Mouse (Mus musculus) yolk sac, embryonic 10.5 days (tissue): ENCODE data around the gene Tmem43.
"Not testable (repeated sequence)": the region's sequence is repeated elsewhere in the genome, so short reads cannot be mapped to it uniquely, and the experiment has no call there.

Experiments
- DNase-seq: peaks from one replicate; pipeline ENCODE4 v3.0.0-alpha.2; 2017; ENCODE audit warnings: low spot score

Tmem43 gene

DNA sequence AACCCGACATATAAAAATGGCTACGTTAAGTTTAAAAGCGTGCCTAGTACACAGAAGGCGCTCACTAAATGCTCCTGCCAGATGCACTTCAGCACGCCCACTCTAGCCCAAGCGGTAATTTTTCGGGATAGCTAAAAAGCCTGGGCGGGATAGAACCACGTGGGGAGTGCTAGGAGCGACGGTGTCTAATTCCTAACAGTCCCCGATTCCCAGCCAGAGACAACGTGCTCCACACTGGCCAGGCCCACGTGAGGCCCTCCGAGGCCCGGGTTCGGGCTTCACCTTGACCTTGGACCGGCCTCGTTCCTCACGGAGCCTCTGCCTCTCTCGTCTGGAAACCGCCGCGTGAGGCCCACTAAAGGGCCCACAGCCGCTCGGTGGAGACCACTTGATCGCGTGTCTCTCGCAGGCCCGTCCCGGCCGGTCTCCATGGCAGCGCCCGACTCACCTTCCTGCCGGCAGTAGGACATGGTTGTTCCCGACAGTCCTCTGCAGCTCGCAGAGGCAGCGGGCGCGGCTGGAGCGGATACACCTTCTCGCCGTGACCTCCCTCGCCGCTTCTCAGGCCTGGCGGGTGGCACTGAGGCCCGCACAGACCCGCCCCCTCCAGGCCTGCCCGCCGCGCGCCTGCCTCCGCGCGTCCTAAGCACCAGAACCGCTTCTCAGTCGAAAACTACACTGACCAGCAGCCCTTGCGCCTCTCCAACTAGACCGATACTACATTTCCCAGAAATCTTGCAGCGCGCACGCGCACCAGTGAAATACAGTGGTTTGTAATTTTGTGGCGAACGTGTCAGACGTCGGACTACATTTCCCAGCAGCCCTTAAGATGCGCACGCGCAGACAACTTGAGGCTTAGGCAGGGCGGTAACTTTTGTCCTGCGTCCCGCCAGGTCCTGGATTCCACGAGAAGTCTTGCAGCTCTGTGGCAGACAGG lies at the start of gene Tmem43, which contains the start of gene Chchd4:
Gene Tmem43 (plus strand): TSS at position 836 of the 937 bp plus-strand sequence.
Gene Chchd4 (minus strand): TSS at position 679 of the 937 bp plus-strand sequence.
- DNase-seq, result peak; percentile 99

DNA sequence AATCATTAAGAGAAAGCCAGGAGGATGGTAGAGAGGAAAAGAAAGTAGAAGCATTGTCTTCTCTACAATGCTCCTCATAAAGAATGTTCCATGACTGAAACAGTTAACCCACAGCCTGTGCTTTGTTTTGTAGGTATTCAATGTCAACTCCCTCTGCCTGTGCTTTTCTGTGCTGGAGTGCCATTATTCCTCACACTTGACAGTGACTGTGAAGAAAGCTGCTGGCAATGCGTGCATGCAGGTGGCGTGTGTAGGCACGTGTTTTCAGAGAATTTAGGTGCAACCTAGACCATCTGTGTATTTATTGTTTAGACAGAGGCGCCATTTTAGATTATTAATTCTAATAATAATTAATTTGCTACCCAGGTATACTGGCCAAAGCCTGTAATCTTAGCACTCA lies 49.4 kb upstream of the Tmem43 start:
- no peak for DNase-seq

DNA sequence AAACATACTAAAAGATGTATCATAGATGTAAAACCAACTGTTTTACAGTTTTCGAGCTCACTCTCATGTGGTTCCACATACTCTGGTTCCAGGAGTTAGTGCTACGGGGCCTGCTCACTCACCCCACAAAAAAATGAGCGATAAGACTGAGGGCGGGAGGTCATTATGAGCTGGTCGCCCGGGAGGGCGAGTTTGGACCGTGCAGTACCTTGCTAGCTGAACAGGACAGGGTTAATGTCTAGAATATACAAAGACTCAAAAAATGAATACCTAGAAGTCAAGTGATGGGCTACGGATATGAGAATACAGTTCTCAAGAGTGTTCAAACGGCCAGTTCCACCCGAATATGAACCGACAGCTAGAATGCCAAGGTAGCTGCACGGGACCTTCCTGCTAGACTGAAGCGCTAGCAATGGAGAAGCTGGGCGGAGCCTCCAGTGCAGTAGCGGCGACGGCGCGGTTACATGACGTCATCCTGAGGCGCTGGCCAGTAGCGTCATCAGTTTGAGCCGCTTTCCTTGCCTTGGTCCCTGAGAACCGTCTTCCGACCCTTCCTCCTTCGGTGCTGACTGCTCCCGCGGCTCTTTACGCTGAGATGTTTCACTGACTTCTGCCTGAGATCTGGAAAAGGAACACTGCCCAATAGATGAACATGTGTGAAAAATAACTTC lies 32.9 kb upstream of the Tmem43 start:
- peak; percentile 95 for DNase-seq

DNA sequence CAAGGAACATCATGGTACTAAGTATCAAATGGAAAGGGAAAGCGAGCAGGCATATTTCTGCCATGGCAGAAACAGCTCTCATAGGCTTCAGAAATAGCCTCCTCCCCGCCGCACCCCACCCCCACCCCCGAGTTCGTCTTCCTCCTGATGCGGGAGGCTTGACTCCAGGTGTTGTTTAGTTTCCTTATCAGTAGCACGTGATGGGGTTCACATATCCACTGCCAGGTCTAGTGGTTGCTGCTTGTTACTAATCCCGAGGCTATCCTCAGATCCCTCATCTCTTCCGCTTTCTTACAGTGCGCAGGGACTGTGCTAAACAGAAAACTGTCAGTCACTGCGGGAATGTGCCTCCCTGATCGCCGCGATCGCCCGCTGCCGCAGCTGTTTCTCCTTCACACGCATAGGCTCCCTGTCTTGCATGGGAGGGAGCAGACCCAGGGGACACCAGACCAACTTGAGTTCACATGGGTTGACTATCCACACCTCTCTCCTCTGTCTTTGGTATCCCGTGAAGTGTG lies 32.3 kb upstream of the Tmem43 start:
- no peak for DNase-seq

DNA sequence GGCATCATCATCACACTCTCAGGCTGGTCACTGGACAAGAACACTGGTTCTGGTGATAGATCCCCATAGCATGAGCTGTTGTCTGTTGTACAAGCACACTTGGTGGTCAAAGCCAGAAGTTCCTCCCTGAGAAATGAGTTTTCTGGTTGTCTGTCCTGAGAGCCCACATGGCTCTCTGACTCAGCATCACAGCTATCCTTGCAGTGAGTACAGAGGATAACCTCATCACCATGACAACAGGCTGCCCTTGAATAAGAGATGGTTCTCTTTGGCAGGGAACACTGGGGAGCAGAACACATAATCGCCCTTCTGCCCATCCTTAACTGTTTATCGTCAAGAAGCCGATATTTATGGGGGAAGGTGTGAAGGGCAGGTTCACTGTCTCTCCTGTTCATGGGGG lies 28.2 kb upstream of the Tmem43 start:
- DNase-seq, result no peak

DNA sequence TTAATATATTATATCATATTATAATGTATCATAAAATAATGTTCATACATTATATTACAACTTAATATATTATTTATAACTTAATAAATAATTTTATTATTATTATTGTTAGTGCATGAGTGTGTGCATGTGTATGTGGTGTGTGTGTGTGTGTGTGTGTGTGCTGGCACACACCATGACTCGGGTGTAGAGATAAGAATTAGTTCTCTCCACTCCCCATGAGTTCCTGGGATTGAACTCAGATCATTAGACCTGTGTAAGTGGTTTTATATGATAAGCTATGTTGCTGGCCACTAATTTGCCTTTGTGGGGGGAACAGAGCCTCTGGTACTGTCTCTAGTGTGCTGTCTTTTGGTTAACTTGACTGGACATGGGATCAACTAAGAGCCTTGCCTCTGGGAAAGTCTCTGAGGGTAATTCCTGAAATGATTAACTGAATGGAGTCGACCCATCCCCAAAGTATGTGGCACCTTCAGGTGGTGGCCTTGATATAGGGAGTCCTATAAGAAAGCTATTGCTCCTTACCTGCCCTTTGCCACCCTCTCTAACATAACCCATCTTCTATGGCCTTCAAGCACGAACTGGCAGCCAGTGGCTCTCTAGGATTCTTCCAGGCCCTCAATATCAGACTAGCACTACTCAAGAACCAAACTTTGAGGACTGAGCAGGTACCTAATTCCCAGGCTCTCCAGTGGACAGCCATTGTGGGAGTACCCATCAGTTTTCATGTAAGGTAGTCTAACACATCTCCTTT lies 23.9 kb upstream of the Tmem43 start:
- DNase-seq, result no peak

DNA sequence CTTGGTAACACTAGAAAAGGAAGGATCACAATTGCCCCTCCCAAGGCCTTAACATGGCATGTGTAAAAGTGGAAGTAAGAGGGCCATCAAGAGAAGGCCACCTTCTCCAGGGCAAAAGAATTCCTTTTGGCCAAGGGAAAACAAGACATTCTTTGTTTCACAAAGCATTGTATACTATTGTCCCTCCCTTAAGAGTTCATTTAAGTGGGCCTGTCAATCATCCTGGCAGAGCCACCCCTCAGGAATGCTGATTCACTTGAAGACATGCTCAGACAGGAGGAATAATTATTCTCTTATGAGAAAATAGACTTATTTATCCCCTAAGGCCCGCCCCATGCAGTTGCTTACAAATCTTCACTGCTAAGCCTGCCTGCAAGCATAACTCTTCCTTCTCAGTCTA lies 21.4 kb upstream of the Tmem43 start:
- DNase-seq, result no peak

DNA sequence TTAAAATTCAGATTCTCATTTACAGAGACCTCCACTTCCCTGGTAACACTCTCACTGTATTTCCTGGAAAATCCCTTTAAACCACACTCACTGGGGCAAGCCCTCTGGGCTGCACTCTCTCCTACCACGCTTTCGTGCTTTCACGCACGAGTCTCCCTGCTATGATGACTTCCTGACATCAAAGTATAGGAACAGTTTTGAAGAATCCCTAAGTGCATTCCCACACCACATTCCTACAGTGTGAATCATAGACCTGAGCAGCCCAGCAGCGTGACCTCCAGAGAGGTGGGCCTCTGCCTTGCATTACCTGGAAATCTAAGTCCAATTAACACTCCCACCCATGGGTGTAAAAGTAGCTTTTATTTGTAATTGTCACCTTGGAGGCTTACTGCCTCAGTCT lies 19.0 kb upstream of the Tmem43 start:
- DNase-seq, result no peak

DNA sequence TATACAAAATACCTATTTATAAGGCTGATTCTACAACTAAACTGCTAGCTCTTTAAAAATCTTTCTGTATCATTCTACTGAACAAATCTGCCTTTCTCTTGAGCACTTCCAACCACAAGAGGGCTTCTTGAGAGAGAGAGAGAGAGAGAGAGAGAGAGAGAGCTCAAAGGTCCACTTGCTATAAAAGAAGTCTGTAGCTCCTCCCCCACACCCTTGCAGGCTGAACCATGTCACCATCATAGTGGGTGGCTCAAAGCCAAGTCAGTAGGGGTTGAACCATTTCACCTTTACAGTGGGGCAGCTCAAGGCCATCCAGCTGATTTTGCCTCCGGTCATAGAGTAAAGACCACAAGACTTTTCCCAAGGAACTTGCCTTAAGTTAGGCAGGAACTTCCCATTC lies 14.0 kb upstream of the Tmem43 start:
- DNase-seq, result peak; percentile 82

DNA sequence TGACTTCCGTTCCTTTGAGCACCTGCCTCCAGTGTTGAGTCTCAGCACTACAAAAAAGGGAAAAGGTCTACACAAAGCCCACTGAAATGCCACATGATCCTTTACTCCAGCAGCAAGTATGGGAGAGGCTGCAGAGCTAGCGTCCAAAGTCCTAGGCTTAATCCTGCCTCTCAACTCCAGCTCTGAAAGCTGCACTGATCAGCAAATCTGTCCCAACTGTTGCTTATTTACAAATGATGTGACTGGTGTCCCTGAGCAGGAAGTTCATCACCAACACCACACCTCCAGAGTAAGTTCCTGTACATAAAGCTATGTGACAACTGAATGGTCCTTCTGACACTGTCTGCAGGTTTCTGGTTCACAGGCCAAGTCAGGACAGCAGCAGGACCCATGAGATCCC lies 7.7 kb upstream of the Tmem43 start:
- DNase-seq, result peak; percentile 73

DNA sequence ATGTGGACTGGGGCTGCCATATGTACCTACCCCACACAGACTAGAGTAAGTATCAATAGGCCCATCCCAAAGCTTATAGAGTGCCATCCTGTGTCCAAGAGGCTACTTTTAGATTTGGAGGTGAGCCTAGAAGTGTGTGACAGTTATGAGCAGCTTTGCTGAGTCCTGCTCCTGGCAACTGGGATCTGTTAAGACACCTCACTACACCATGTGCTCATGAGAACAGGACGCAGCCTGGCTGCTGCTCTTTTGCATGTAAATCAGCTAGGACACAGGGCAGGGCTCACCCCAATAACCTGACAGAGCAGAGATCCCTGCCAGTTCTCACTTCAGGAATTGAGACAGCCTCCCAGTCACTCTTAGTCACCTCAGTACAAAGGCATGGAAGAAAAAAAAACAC lies 6.4 kb upstream of the Tmem43 start:
- DNase-seq, result no peak

DNA sequence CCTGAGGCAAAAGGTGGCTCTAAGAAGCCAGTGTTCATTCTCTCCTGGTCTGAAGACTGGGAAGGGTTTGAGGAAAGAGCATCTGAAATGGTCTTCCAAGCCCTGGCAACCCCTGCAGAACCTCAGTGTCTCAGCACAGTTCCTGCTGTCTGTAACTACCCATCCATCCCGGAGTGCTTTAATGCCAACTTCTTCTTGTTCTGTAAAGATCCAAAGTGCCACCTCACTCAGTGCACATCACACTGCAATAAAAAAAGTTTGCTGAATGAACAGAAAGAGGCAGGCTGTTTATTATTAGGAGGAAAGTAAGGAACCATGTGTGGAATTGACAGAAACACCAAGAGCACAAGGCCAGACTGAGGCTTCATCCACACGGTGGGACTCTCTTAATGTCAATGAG lies 2.8 kb upstream of the Tmem43 start:
- DNase-seq, result no peak

DNA sequence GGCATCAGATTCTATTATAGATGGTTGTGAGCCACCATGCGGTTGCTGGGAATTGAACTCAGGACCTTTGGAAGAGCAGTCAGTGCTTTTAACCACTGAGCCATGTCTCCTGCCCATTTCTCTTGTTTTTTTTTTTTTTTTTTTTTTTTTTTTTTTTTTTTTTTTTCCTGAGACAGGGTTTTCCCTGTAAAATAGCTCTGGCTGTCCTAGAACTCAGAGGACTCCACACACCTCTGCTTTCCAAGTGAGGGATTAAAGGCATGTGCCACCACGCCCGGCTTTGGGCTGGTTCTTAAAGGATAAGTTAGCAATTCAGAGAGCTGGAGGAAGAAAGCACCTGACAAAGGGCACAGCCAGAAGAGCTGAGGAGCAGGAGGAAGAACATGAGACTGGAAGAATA lies 2.1 kb upstream of the Tmem43 start:
- DNase-seq, result not testable (repeated sequence)

DNA sequence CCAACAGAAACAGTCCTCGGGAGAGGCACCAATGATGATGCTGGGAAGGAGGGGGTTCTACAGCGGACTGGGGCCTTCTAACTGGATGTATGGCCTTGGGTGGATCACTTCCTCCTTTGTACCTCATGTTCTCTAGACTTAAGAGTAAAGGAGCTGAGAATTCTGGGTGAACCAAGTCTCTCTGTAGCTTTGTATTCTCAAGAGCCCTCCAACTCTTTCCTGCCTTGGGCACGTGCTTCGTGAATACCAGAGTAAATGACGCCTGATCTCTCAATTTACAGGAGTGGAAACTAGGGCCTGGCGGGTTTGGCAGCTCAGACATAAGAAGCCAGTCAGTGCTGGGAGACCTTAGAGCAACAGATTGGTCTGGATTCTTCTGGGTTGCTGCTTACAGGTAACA lies 1.2 kb upstream of the Tmem43 start:
- peak; percentile 25 for DNase-seq

DNA sequence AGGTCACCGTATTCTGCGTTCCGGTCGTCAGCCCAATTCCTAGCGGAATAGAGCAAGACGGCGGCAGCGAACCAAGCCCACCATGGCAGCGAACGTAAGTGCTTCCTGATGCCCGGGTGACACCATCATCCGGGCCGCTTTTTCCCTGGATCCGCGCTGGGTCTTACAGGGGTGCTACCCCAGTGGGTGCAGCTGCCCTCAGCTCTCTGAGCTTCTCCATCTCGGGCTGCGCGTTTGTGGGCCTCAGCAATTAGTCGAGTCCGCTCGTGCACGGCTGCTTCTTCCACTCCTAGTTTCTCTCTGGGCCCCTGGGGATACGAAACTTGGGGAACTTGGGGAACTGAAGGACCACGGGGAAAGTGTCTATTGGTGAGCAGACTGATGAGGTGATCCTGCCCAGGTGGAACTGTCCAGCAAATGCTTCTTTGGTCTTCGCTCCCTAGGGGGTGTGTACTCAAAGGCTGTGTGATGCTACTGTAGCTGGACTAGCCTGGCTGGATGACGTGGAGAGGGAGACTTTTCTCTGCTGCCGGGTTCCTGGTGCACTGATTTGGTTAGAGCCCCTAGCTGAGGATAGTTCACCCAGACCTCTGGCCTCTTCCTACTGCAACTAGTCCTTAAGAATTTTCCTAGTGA lies 420 bp downstream of the Tmem43 start:
- no peak for DNase-seq

DNA sequence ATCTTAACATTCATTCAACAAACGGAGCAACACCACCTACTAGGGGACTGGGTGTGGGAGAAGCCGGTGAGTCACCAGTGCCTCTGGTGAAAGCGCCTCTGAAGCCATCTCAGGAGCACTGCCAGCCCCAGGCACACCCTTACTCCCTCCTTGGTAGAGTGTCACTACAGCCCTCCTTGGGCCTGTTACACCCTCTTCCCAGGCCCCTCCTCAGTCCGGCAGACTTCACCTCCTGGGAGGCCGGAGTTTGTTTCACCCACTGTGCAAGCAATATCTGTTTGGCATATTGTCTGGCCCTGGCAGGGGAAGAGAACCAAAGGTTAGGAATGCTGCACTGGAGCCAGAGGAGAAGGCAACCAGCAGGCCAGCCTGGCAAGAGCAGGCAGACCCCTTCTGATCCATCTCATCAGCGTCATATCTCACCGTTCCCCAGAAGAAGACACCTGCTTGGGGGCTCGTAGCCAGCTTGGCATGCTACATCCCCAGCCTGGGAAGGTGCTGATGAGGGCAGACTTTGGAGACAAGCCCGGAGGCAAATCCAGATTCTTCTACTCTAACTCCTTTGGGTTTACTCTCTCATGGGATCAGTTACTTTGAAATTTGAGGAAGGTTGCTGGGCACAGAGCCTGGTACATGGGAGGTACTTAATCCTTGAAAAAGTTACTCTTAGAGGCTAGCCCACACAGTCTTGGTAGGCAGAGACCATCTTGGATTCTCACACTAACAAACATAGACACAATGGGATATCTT lies 1.1 kb downstream of the Tmem43 start:
- no peak for DNase-seq

DNA sequence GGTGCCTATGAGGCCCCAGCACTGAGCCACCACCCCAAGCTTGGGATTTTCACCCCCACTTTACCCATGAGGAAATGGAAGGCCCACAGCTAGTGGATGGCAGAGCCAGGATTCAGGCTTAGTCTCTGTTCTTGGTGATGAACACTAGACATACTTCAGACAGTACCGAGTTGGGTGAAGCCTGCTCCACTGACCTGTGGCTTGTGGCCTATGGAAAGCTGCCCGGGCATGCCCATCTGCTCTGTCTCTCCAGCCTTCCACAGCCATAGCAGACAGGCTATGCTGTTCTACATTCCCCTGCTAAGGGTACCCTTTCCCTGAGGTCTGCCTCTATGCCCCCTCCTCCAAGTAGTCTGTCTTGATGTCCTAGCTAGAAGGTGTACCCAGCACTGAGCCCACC lies 3.0 kb downstream of the Tmem43 start:
- DNase-seq, result no peak

DNA sequence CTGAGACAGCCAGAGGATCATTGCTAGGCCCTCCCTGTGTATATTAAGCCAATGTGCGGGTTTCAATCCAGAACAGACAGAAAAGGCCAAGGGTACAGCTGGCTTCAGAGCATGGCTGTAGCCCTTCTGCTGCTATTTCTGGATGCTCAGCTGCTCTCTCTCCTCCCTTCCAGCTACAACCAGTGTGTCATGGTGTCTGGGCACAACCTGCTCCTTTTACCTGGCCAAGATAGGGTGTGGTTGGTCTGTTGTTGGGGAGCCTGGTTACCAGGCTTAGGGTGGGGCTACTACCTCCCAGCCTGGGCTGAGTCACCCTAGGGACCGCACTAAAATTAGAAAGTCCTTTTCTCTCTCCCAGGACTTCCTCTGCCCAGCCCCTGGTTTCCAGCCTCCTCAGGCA lies 9.9 kb downstream of the Tmem43 start:
- DNase-seq, result no peak

DNA sequence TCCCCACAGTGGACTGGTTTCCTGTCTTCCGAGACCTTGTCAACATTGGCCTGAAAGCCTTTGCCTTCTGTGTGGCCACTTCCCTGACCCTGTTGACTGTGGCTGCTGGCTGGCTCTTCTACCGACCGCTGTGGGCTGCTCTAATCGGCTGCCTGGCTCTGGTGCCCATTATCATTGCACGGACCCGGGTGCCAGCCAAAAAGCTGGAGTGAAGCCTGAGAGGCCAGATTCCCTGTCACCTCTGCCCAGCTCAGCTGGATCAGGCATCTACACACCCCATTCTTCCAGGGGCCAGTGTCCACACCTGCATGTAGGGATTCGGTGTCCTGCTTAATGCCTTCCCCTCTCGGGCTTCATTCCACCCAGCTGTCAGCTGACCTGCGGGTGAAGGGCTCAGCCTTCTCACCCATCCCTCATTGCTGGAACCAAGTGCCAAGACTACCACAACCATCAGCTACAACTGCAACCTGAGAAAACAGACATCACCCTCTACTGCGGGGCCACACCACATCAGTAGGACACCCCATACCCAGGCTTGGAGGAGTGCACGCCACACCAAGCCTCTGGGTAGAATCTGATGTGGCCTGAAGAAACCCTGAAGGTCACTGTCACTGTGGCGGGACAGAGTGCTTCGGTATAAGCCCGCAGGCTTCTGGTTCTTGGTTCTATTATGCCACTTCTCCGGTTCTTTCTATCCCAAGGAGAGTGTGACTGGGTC lies 13.4 kb downstream of the Tmem43 start:
- DNase-seq, result no peak

DNA sequence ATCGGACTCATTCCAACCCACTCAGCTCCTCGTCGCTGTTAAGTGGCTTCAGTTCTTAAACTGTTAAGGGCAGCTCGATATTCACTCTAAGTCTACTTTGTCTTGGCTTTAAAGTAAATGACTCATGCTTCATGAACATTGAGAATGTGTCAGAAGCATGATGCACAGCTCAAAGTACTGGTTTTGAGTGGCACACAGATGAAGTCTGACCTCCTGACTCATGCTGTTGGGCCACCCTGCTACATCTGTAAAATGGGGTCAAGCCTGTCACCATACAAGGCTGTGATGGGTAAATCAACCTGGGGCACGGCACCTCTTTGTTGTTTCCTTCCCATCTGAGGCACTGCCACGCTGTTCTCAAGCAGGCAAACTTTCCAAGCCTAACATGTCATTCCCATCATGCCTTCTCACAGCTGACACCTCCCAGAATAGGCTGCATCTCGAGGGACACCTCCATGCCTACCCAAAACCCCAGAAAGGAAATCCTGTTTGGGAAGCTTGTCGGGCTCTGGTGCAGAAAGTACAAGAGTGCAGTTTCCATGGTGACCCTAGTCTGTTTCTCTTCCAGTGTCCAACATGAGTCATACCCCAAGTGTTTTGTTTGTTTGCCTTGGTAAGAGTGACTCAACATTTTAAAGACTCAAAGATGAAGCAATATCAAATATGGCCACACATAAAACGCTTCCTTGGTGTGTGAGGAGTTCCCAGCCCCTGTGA lies 15.2 kb downstream of the Tmem43 start:
- DNase-seq, result peak; percentile 28
